Comparison of ENCODE assay signal across 21 mouse cellular contexts in the genomic region with DNA sequence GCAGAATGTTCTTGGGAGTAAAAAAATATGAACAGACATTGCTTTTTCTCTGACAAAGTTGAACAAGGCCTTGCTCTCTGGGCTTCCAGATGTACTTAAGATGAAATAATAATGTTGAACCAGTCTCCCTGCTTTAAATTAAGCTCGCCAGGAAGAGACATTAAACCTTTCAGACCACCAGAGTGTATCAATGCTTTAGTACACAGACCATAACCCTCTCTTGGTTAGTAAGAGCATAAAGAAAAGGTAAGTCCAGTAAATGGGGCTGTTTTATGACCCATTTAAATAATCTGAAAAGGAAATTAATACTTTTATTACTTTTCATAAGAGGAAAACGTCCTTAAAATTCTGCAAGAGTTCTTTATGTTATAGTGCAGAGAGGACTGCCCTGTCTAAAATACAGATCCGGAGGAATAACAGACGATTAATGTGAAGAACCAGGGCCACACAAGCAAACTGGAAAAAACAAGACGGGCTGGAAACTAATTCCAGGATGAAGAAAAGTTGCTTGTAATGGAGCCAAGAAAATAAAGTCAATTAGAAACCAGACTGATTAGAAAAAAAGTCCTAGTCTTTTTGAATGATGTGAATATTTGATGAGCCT.
DNase-seq lines count a peak whose midpoint lies in the region; ATAC-seq lines count a peak whose summit lies in the region.
"Had no signal": no experiment of that assay in that cellular context is flagged by ENCODE, and none has a peak within 500 bp of the region (broad histone marks: within the 10 kb centered on the region; RNA-seq: fewer than 3 reads in every experiment).

No protein-coding gene starts in this region.

- no peak for DNase-seq in embryonic facial prominence, embryonic 10.5 days (ENCODE audit: low spot score)
- no peak for DNase-seq in forebrain, embryonic 14.5 days (ENCODE audit: low spot score)
- DNase-seq in ovary, postnatal 36 days (ENCODE audit: low spot score): no peak
- DNase-seq: adrenal gland, adult 8-10 months; adrenal gland, postnatal 14 days; adrenal gland, postnatal 36 days; B cell, adult 2 months; cerebellum, adult 11-12 months; cerebellum, adult 2 months; cerebellum, adult 9-10 months; cerebellum, postnatal 10 days; cerebellum, postnatal 25 days had no signal

- H3K4me2 ChIP-seq in embryonic facial prominence, embryonic 13.5 days: no peak overlapping the region
- H3K4me2 ChIP-seq in limb, embryonic 12.5 days: no peak overlapping the region
- no peak overlapping the region for H3K4me2 ChIP-seq in forebrain, embryonic 14.5 days (ENCODE audit: low read length)
- H3K4me2 ChIP-seq: forebrain, embryonic 13.5 days had no signal

- peaks cover 21% of the 10 kb centered on the region for H3K4me1 ChIP-seq in embryonic facial prominence, embryonic 13.5 days
- peaks cover 4% of the 10 kb centered on the region; the same call in 1 of the 2 replicates for H3K4me1 ChIP-seq in embryonic facial prominence, embryonic 10.5 days
- peaks cover 9% of the 10 kb centered on the region for H3K4me1 ChIP-seq in limb, embryonic 12.5 days (replicated peaks)
- H3K4me1 ChIP-seq in forebrain, embryonic 14.5 days (ENCODE audit: control insufficient read depth, insufficient read depth, low read length): no peaks in the 10 kb centered on the region
- H3K4me1 ChIP-seq: forebrain, embryonic 13.5 days had no signal

- H3K9ac ChIP-seq in embryonic facial prominence, embryonic 13.5 days: no peak overlapping the region
- H3K9ac ChIP-seq in limb, embryonic 12.5 days (replicated peaks): no peak overlapping the region
- no peak overlapping the region for H3K9ac ChIP-seq in forebrain, embryonic 14.5 days (ENCODE audit: low read length)
- H3K9ac ChIP-seq: forebrain, embryonic 13.5 days had no signal

- H3K4me3 ChIP-seq in embryonic facial prominence, embryonic 13.5 days: no peak overlapping the region
- H3K4me3 ChIP-seq in embryonic facial prominence, embryonic 10.5 days: no peak overlapping the region
- no peak overlapping the region for H3K4me3 ChIP-seq in limb, embryonic 12.5 days (replicated peaks)
- H3K4me3 ChIP-seq in forebrain, embryonic 14.5 days (ENCODE audit: low read depth, low read length): no peak overlapping the region
- H3K4me3 ChIP-seq: forebrain, embryonic 13.5 days had no signal

- H3K9me3 ChIP-seq in embryonic facial prominence, embryonic 13.5 days: no peaks in the 10 kb centered on the region
- no peaks in the 10 kb centered on the region for H3K9me3 ChIP-seq in embryonic facial prominence, embryonic 10.5 days
- no peaks in the 10 kb centered on the region for H3K9me3 ChIP-seq in limb, embryonic 12.5 days
- H3K9me3 ChIP-seq in forebrain, embryonic 14.5 days (replicated peaks; ENCODE audit: control insufficient read depth, low read length): no peaks in the 10 kb centered on the region
- H3K9me3 ChIP-seq: forebrain, embryonic 13.5 days; G1E had no signal

- H3K27me3 ChIP-seq in embryonic facial prominence, embryonic 13.5 days: no peaks in the 10 kb centered on the region
- H3K27me3 ChIP-seq in embryonic facial prominence, embryonic 10.5 days (replicated peaks; ENCODE audit: low read depth, poor library complexity, severe bottlenecking): no peaks in the 10 kb centered on the region
- H3K27me3 ChIP-seq in limb, embryonic 12.5 days: no peaks in the 10 kb centered on the region
- no peaks in the 10 kb centered on the region for H3K27me3 ChIP-seq in forebrain, embryonic 14.5 days (replicated peaks; ENCODE audit: control insufficient read depth, insufficient read depth, low read length)
- H3K27me3 ChIP-seq: CH12.LX; forebrain, embryonic 13.5 days; Patski had no signal

- H3K27ac ChIP-seq in embryonic facial prominence, embryonic 13.5 days: 0 out of 2 replicates have a peak overlapping the region, but pooled peaks have one; percentile 23
- H3K27ac ChIP-seq in embryonic facial prominence, embryonic 10.5 days (replicated peaks): no peak overlapping the region
- peak overlapping the region; percentile 66 for H3K27ac ChIP-seq in limb, embryonic 12.5 days
- no peak overlapping the region for H3K27ac ChIP-seq in forebrain, embryonic 14.5 days (ENCODE audit: low read depth, low read length)
- H3K27ac ChIP-seq: forebrain, embryonic 13.5 days had no signal

- H3K36me3 ChIP-seq in embryonic facial prominence, embryonic 13.5 days: no peaks in the 10 kb centered on the region
- no peaks in the 10 kb centered on the region for H3K36me3 ChIP-seq in embryonic facial prominence, embryonic 10.5 days (replicated peaks)
- H3K36me3 ChIP-seq in limb, embryonic 12.5 days: no peaks in the 10 kb centered on the region
- H3K36me3 ChIP-seq in forebrain, embryonic 14.5 days (ENCODE audit: control insufficient read depth, insufficient read depth, low read length): no peaks in the 10 kb centered on the region
- H3K36me3 ChIP-seq: G1E had no signal

- 52% methylated on average over 5 of the region's 5 CpGs for WGBS in embryonic facial prominence, embryonic 13.5 days
- 81% methylated on average over 5 of the region's 5 CpGs for WGBS in embryonic facial prominence, embryonic 10.5 days
- WGBS in limb, embryonic 12.5 days: 29% methylated on average over 5 of the region's 5 CpGs
- 81% methylated on average over 5 of the region's 5 CpGs for WGBS in forebrain, embryonic 14.5 days

- no peak for ATAC-seq in embryonic facial prominence, embryonic 13.5 days (ENCODE audit: insufficient number of reproducible peaks, insufficient read depth, low FRiP score, low TSS enrichment, low read depth)
- peak; percentile 56; the same call in 1 of the 2 replicates for ATAC-seq in limb, embryonic 12.5 days (ENCODE audit: insufficient number of reproducible peaks, insufficient read depth, low FRiP score, low TSS enrichment, low read depth)
- no peak for ATAC-seq in forebrain, embryonic 14.5 days
- ATAC-seq: activated CD4-positive, CD25-positive, alpha-beta regulatory T cell, adult 4 months; CD4-positive, CD25-positive, alpha-beta regulatory T cell, adult 4 months; forebrain, embryonic 13.5 days; forebrain, embryonic 16.5 days; Patski had no signal

Comparison
In these comparisons a context has a peak if more than half of its experiments do, and no peak if none do; other contexts are left out.
1. H3K27ac ChIP-seq: peak in embryonic facial prominence, embryonic 13.5 days (single experiment) and limb, embryonic 12.5 days (single experiment); none in embryonic facial prominence, embryonic 10.5 days (single experiment) and forebrain, embryonic 14.5 days (single experiment).